Mouse (Mus musculus) T-helper 1 cell (primary cell): ENCODE data around the gene Gps1.
"Not testable (repeated sequence)": the region's sequence is repeated elsewhere in the genome, so short reads cannot be mapped to it uniquely, and the experiment has no call there.

Source experiments
- in situ Hi-C: fragments of 300-600 bp; cut with MboI, MseI; formaldehyde crosslinking; loops from one replicate; pipeline ENCODE4 v1.15.1; 2025; ENCODE audit warnings: high pct_unique_total_duplicates

The Gps1 gene

GRCm38 (mm10) chr11:120821076-120821922, 37.2 kb downstream of the Gps1 start:
- in situ Hi-C loops: no loop called here

- in situ Hi-C loops: no loop called here
Measured at GRCm38 (mm10) chr11:120822321-120822720, 38.2 kb downstream of the Gps1 start.

GRCm38 (mm10) chr11:120822831-120823550, 38.9 kb downstream of the Gps1 start:
- in situ Hi-C loops: no loop called here

- in situ Hi-C loops: no loop called here
Measured at GRCm38 (mm10) chr11:120823551-120823947, 39.5 kb downstream of the Gps1 start.

GRCm38 (mm10) chr11:120823956-120824786, 40.1 kb downstream of the Gps1 start, which contains the start of gene Fasn:
Gene Fasn (minus strand): TSS chr11:120824547.
- in situ Hi-C loops: no loop called here

GRCm38 (mm10) chr11:120824787-120825288, 40.8 kb downstream of the Gps1 start:
- in situ Hi-C loops: no loop called here

- in situ Hi-C loops: no loop called here
Measured at GRCm38 (mm10) chr11:120825289-120825863, 41.3 kb downstream of the Gps1 start.

GRCm38 (mm10) chr11:120826016-120826953, 42.2 kb downstream of the Gps1 start:
- in situ Hi-C loops: no loop called here

GRCm38 (mm10) chr11:120828416-120828815, 44.3 kb downstream of the Gps1 start:
- in situ Hi-C loops: no loop called here

- in situ Hi-C loops: no loop called here
Measured at GRCm38 (mm10) chr11:120829757-120830532, 45.9 kb downstream of the Gps1 start.

- in situ Hi-C loops: no loop called here
Measured at GRCm38 (mm10) chr11:120830686-120831085, 46.6 kb downstream of the Gps1 start.

GRCm38 (mm10) chr11:120831659-120832440, 47.8 kb downstream of the Gps1 start:
- in situ Hi-C loops: no loop called here

- in situ Hi-C loops: not testable (repeated sequence)
Measured at GRCm38 (mm10) chr11:120832962-120833361, 48.9 kb downstream of the Gps1 start.

- in situ Hi-C loops: no loop called here
Measured at GRCm38 (mm10) chr11:120833555-120834280, 49.6 kb downstream of the Gps1 start.
